Mouse (Mus musculus): ENCODE measurements around the gene Wdpcp.

GRCm38 (mm10) chr11:21550222-21551173, 21.5 kb upstream of the Wdpcp start:
- TF ChIP-seq CTCF (IDR thresholded peaks at IDR 0.05; ENCODE audit: low read depth, low read length) (no peak), POLR2A (IDR thresholded peaks at IDR 0.05; ENCODE audit: borderline replicate concordance, low read depth, low read length) (no peak)

All from bone marrow macrophage, adult 2 months (primary cell).